Mouse (Mus musculus): Measurements from ENCODE around the gene Mmel1.
A peak's percentile ranks its signal among the peaks of the same experiment; 100 is the strongest.

GRCm38 (mm10) chr4:154837170-154837569, 32.2 kb upstream of the Mmel1 start, which contains the start of gene Ttc34:
- peak; percentile 93 for TF ChIP-seq CTCF (IDR thresholded peaks at IDR 0.05)
- no peak for TF ChIP-seq POLR2A (IDR thresholded peaks at IDR 0.05; ENCODE audit: insufficient read depth, low read depth, low read length)

Data from heart, adult 2 months (tissue).